ENCODE assay signal across 47 mouse cellular contexts in genomic region chr19:12613646-12614045, GRCm38 (mm10). TPM values are rescaled to one million over a fixed set of nuclear protein-coding genes. Genes with fewer than 3 reads are reported as not detected.
"Had no signal": no experiment of that assay in that cellular context is flagged by ENCODE, and none has a peak within 500 bp of the region (broad histone marks: within the 10 kb centered on the region; RNA-seq: fewer than 3 reads in every experiment).

No protein-coding gene starts in this region.

- H3K4me3 ChIP-seq: heart, adult 2 months; heart, embryonic 10.5 days; heart, embryonic 12.5 days; heart, embryonic 13.5 days; heart, embryonic 15.5 days; hindbrain, embryonic 10.5 days; hindbrain, embryonic 12.5 days; hindbrain, embryonic 13.5 days; hindbrain, embryonic 15.5 days; intestine, embryonic 15.5 days; kidney, embryonic 15.5 days; layer of hippocampus, adult 2 months; left cerebral cortex, adult 2 months had no signal

- H3K4me2 ChIP-seq: heart, embryonic 11.5 days; heart, embryonic 12.5 days; heart, embryonic 13.5 days; heart, embryonic 15.5 days; hindbrain, embryonic 12.5 days; hindbrain, embryonic 13.5 days; hindbrain, embryonic 14.5 days; hindbrain, embryonic 15.5 days; intestine, embryonic 15.5 days; kidney, embryonic 15.5 days had no signal

- ATAC-seq: hindbrain, embryonic 16.5 days; hindbrain, postnatal 0 days; inflammation-experienced regulatory T-cells, adult 6 months; intestine, embryonic 15.5 days; intestine, embryonic 16.5 days; intestine, postnatal 0 days had no signal

- H3K27me3 ChIP-seq: heart, embryonic 12.5 days; heart, embryonic 13.5 days; heart, embryonic 15.5 days; hindbrain, embryonic 12.5 days; hindbrain, embryonic 13.5 days; hindbrain, embryonic 15.5 days; intestine, embryonic 15.5 days; kidney, embryonic 15.5 days had no signal

- H3K36me3 ChIP-seq: heart, embryonic 10.5 days; heart, embryonic 12.5 days; heart, embryonic 13.5 days; heart, embryonic 15.5 days; hindbrain, embryonic 10.5 days; hindbrain, embryonic 12.5 days; hindbrain, embryonic 13.5 days; hindbrain, embryonic 15.5 days; intestine, embryonic 15.5 days; kidney, embryonic 15.5 days had no signal

- H3K4me1 ChIP-seq: heart, embryonic 10.5 days; heart, embryonic 12.5 days; heart, embryonic 13.5 days; heart, embryonic 15.5 days; hindbrain, embryonic 10.5 days; hindbrain, embryonic 12.5 days; hindbrain, embryonic 13.5 days; hindbrain, embryonic 15.5 days; intestine, embryonic 15.5 days; kidney, embryonic 15.5 days had no signal

- H3K9me3 ChIP-seq: heart, embryonic 10.5 days; heart, embryonic 12.5 days; heart, embryonic 13.5 days; heart, embryonic 15.5 days; hindbrain, embryonic 10.5 days; hindbrain, embryonic 12.5 days; hindbrain, embryonic 13.5 days; hindbrain, embryonic 15.5 days; intestine, embryonic 15.5 days; kidney, embryonic 15.5 days had no signal

- H3K9ac ChIP-seq: heart, embryonic 12.5 days; heart, embryonic 13.5 days; heart, embryonic 15.5 days; hindbrain, embryonic 12.5 days; hindbrain, embryonic 13.5 days; hindbrain, embryonic 14.5 days; hindbrain, embryonic 15.5 days; intestine, embryonic 15.5 days; kidney, embryonic 15.5 days had no signal

- H3K27ac ChIP-seq: heart, adult 2 months; heart, embryonic 10.5 days; heart, embryonic 13.5 days; heart, embryonic 15.5 days; hindbrain, embryonic 10.5 days; hindbrain, embryonic 12.5 days; hindbrain, embryonic 13.5 days; hindbrain, embryonic 14.5 days; hindbrain, embryonic 15.5 days; hindbrain, postnatal 0 days; intestine, embryonic 15.5 days; kidney, embryonic 15.5 days; kidney, postnatal 0 days; layer of hippocampus, adult 2 months; left cerebral cortex, adult 2 months had no signal

- DNase-seq: heart, adult 2 months; heart, postnatal 10 days; heart, postnatal 14 days; heart, postnatal 36 days; heart, postnatal 4 days; kidney, adult 11 months; kidney, adult 18-20 months; kidney, postnatal 10 days; kidney, postnatal 4 days; layer of hippocampus, adult 9-11 months; layer of hippocampus, postnatal 36 days had no signal

RNA-seq across cellular contexts. Expression of gene Gm4952, which starts 13.9 kb away (rescaled TPM):
- total RNA-seq: heart, adult 2 months; heart, adult 8-10 months; heart, postnatal 10 days; heart, postnatal 14 days; heart, postnatal 25 days; heart, postnatal 36 days; heart, postnatal 4 days; hematopoietic stem cell, adult 5-6 weeks; hindbrain, postnatal 0 days; layer of hippocampus, adult 18-20 months; layer of hippocampus, adult 2 months; layer of hippocampus, adult 8-10 months; layer of hippocampus, postnatal 25 days; layer of hippocampus, postnatal 36 days; left cerebral cortex, adult 18-20 months had no signal
- polyA plus RNA-seq: heart, adult 2 months; heart, embryonic 14.5 days; heart, embryonic 16.5 days; heart, postnatal 0 days; hindbrain, embryonic 11.5 days; hindbrain, embryonic 12.5 days; hindbrain, embryonic 14.5 days; inflammation-experienced regulatory T-cells, adult 6 months; intestine, embryonic 14.5 days; large intestine, adult 2 months had no signal

RNA-seq across cellular contexts. Expression of gene Glyat, which starts 19.5 kb away (rescaled TPM):
- total RNA-seq: heart, adult 2 months; heart, adult 8-10 months; heart, postnatal 10 days; heart, postnatal 14 days; heart, postnatal 25 days; heart, postnatal 36 days; heart, postnatal 4 days; hematopoietic stem cell, adult 5-6 weeks; hindbrain, postnatal 0 days; left cerebral cortex, adult 18-20 months; left cerebral cortex, adult 2 months had no signal
- polyA plus RNA-seq: heart, adult 2 months; heart, embryonic 10.5 days; heart, embryonic 11.5 days; heart, embryonic 12.5 days; heart, embryonic 14.5 days; heart, embryonic 15.5 days; heart, embryonic 16.5 days; heart, postnatal 0 days; hindbrain, embryonic 10.5 days; hindbrain, embryonic 11.5 days; hindbrain, embryonic 12.5 days; hindbrain, embryonic 13.5 days; hindbrain, embryonic 14.5 days; hindbrain, embryonic 15.5 days; hindbrain, embryonic 16.5 days; hindbrain, postnatal 0 days; inflammation-experienced regulatory T-cells, adult 6 months; intestine, embryonic 14.5 days; large intestine, adult 2 months had no signal

RNA-seq across cellular contexts. Expression of gene Olfr1442, which starts 56.6 kb away (rescaled TPM):
- total RNA-seq: heart, adult 2 months; heart, adult 8-10 months; heart, postnatal 10 days; heart, postnatal 14 days; heart, postnatal 25 days; heart, postnatal 36 days; heart, postnatal 4 days; hematopoietic stem cell, adult 5-6 weeks; hindbrain, postnatal 0 days; layer of hippocampus, adult 18-20 months; layer of hippocampus, adult 2 months; layer of hippocampus, adult 8-10 months; layer of hippocampus, postnatal 10 days; layer of hippocampus, postnatal 14 days; layer of hippocampus, postnatal 25 days; layer of hippocampus, postnatal 36 days; left cerebral cortex, adult 18-20 months; left cerebral cortex, adult 2 months had no signal
- polyA plus RNA-seq: heart, adult 2 months; heart, embryonic 10.5 days; heart, embryonic 11.5 days; heart, embryonic 12.5 days; heart, embryonic 13.5 days; heart, embryonic 14.5 days; heart, embryonic 15.5 days; heart, embryonic 16.5 days; heart, postnatal 0 days; hindbrain, embryonic 10.5 days; hindbrain, embryonic 11.5 days; hindbrain, embryonic 12.5 days; hindbrain, embryonic 13.5 days; hindbrain, embryonic 14.5 days; hindbrain, embryonic 15.5 days; hindbrain, embryonic 16.5 days; hindbrain, postnatal 0 days; inflammation-experienced regulatory T-cells, adult 6 months; intestine, embryonic 14.5 days; intestine, embryonic 15.5 days; intestine, embryonic 16.5 days; intestine, postnatal 0 days; kidney, embryonic 14.5 days; kidney, embryonic 15.5 days; large intestine, adult 2 months had no signal
